Mouse (Mus musculus): ENCODE measurements around the gene Stx6. TPM values are rescaled to one million over a fixed set of nuclear protein-coding genes. Genes with fewer than 3 reads are reported as not detected.

Stx6 gene
- total RNA-seq, 2 experiments from 2014 or later = 92.7 to 94.2 TPM

GRCm38 (mm10) chr1:155244771-155245211 is 86.3 kb downstream of the Stx6 start:
- intact Hi-C loops (cut with DNase I) = no loop called here
- no peak for DNase-seq (ENCODE audit: low spot score in 2 of 2)

GRCm38 (mm10) chr1:155245516-155245915 is 87.0 kb downstream of the Stx6 start:
- DNase-seq (ENCODE audit: low spot score in 2 of 2) = no peak
- intact Hi-C loops (cut with DNase I) = no loop called here

- DNase-seq (ENCODE audit: low spot score in 2 of 2) = no peak
- intact Hi-C loops (cut with DNase I) = no loop called here
These were observed 88.9 kb downstream of the Stx6 start for GRCm38 (mm10) chr1:155247441-155247840.

GRCm38 (mm10) chr1:155248041-155248440 is 89.5 kb downstream of the Stx6 start:
- no peak for DNase-seq (ENCODE audit: low spot score in 2 of 2)
- intact Hi-C loops (cut with DNase I) = no loop called here

GRCm38 (mm10) chr1:155249896-155250295 is 91.4 kb downstream of the Stx6 start:
- no peak for DNase-seq (ENCODE audit: low spot score in 2 of 2)
- intact Hi-C loops (cut with DNase I) = no loop called here

- no peak for DNase-seq (ENCODE audit: low spot score in 2 of 2)
- intact Hi-C loops (cut with DNase I) = no loop called here
These were observed 92.1 kb downstream of the Stx6 start for GRCm38 (mm10) chr1:155250531-155251135.

GRCm38 (mm10) chr1:155251596-155251995 is 93.1 kb downstream of the Stx6 start:
- intact Hi-C loops (cut with DNase I) = no loop called here
- no peak for DNase-seq (ENCODE audit: low spot score in 2 of 2)

- intact Hi-C loops (cut with DNase I) = no loop called here
- DNase-seq (ENCODE audit: low spot score in 2 of 2) = no peak
These were observed 94.2 kb downstream of the Stx6 start for GRCm38 (mm10) chr1:155252631-155253121.

GRCm38 (mm10) chr1:155253126-155253525 is 94.6 kb downstream of the Stx6 start:
- intact Hi-C loops (cut with DNase I) = no loop called here
- no peak for DNase-seq (ENCODE audit: low spot score in 2 of 2)

- intact Hi-C loops (cut with DNase I) = no loop called here
- DNase-seq (ENCODE audit: low spot score in 2 of 2) = no peak
These were observed 95.8 kb downstream of the Stx6 start for GRCm38 (mm10) chr1:155254309-155254708.

Other genes starting within 250 kb of the Stx6 start
- gene Ier5, start 59.1 kb upstream of the Stx6 start, total RNA-seq (2021) = 10 to 100 TPM; 36.8 to 37.1 TPM
- 1 to 10 TPM; 2.0 to 2.3 TPM for gene Mr1, start 11.9 kb upstream of the Stx6 start, total RNA-seq (2021)
- 1 to 10 TPM; 6.0 to 8.5 TPM for gene BC034090, start 85.7 kb downstream of the Stx6 start, total RNA-seq (2021)